8 mouse cellular contexts compared by ENCODE assay signal in the genomic region with DNA sequence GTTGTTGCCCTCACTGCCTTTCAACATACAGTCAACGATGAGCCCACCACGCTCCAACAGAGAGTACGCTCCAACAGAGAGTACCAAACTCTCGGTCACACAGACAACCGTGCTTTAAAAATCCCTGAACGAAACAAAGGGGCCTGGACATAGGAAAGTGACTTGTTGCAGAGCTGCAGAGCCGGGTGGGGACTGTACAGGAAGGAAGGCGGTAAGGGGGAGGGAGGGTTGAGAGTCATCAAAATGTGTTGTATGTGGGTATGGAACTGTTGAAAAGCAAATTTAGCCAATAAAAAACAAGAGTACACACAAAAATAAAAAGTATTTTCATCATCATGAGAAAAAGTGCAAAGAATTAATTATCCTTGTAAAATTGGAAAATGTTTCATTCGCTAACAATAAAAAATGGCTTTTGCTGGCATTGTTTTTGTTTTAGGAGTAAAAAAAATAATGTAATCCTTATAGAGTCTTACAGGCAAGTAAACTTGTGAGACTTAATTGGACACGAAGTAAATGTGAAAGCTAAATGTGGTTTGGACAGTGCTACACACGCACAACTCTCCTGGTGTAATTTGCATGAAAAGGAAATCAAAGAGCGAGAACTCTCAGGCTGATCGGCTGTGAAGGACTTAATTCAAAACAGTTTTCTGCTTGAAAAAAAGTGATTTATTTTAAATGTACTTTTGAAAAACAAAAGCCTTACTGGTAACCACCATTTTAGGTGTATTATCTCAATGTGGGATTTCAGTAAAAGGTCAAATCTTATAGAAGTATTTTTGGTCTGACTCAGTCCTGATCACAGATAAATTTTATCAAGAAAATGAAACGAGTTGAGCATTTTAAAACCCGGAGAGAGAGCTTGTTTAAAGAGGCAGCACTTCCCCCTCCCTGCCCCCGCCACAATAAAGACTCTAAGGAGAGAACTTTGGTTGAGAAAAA.
DNase-seq lines count a peak whose midpoint lies in the region; ATAC-seq lines count a peak whose summit lies in the region.

No protein-coding gene starts in this region.

- 28% methylated on average over 16 of the region's 16 CpGs for WGBS in forebrain, embryonic 10.5 days
- WGBS in forebrain, embryonic 15.5 days: 10% methylated on average over 16 of the region's 16 CpGs
- WGBS in embryonic facial prominence, embryonic 13.5 days: 23% methylated on average over 16 of the region's 16 CpGs

- H3K36me3 ChIP-seq in forebrain, embryonic 10.5 days (replicated peaks): no peaks in the 10 kb centered on the region
- H3K36me3 ChIP-seq in forebrain, embryonic 15.5 days: no peaks in the 10 kb centered on the region
- no peaks in the 10 kb centered on the region for H3K36me3 ChIP-seq in embryonic facial prominence, embryonic 13.5 days

- 0 out of 2 replicates have a peak, but pooled peaks cover 2% of the 10 kb centered on the region for H3K27me3 ChIP-seq in forebrain, embryonic 10.5 days (ENCODE audit: poor library complexity, severe bottlenecking)
- H3K27me3 ChIP-seq in forebrain, embryonic 15.5 days: no peaks in the 10 kb centered on the region
- no peaks in the 10 kb centered on the region for H3K27me3 ChIP-seq in embryonic facial prominence, embryonic 13.5 days

- H3K4me2 ChIP-seq in forebrain, embryonic 15.5 days (replicated peaks): no peak overlapping the region
- peak overlapping the region; percentile 38 for H3K4me2 ChIP-seq in embryonic facial prominence, embryonic 13.5 days

- no peaks in the 10 kb centered on the region for H3K9me3 ChIP-seq in forebrain, embryonic 10.5 days
- no peaks in the 10 kb centered on the region for H3K9me3 ChIP-seq in forebrain, embryonic 15.5 days
- H3K9me3 ChIP-seq in embryonic facial prominence, embryonic 13.5 days: peaks cover 6% of the 10 kb centered on the region; the same call in 1 of the 2 replicates

- no peak overlapping the region for H3K9ac ChIP-seq in forebrain, embryonic 15.5 days (replicated peaks)
- H3K9ac ChIP-seq in embryonic facial prominence, embryonic 13.5 days: no peak overlapping the region

- H3K27ac ChIP-seq in forebrain, embryonic 10.5 days: peak overlapping the region; percentile 65
- no peak overlapping the region for H3K27ac ChIP-seq in forebrain, embryonic 15.5 days (replicated peaks)
- peak overlapping the region; percentile 23; the same call in 1 of the 2 replicates for H3K27ac ChIP-seq in embryonic facial prominence, embryonic 13.5 days

- DNase-seq in forebrain, embryonic 10.5 days (ENCODE audit: extremely low spot score, low spot score): no peak
- DNase-seq in 416B (ENCODE audit: low read depth): peak; percentile 90
- peak; percentile 37 to 42 for DNase-seq in kidney, postnatal 36 days
- DNase-seq in ovary, postnatal 36 days (ENCODE audit: low spot score): no peak
- DNase-seq in ovary, postnatal 10 days (ENCODE audit: low spot score): no peak
- no peak for DNase-seq in frontal cortex, postnatal 10 days (ENCODE audit: low spot score in 2 of 2)

- H3K4me1 ChIP-seq in forebrain, embryonic 10.5 days: peaks cover 27% of the 10 kb centered on the region
- H3K4me1 ChIP-seq in forebrain, embryonic 15.5 days: peaks cover 11% of the 10 kb centered on the region
- H3K4me1 ChIP-seq in embryonic facial prominence, embryonic 13.5 days: peaks cover 11% of the 10 kb centered on the region

- no peak overlapping the region for H3K4me3 ChIP-seq in forebrain, embryonic 10.5 days
- no peak overlapping the region for H3K4me3 ChIP-seq in forebrain, embryonic 15.5 days
- no peak overlapping the region for H3K4me3 ChIP-seq in embryonic facial prominence, embryonic 13.5 days

- ATAC-seq in forebrain, embryonic 15.5 days (replicated peaks): no peak
- no peak for ATAC-seq in embryonic facial prominence, embryonic 13.5 days (ENCODE audit: insufficient number of reproducible peaks, insufficient read depth, low FRiP score, low TSS enrichment, low read depth)

Comparison
In these comparisons a context has a peak if more than half of its experiments do, and no peak if none do; other contexts are left out.
1. DNase-seq: peak in 416B (single experiment) and kidney, postnatal 36 days (2 of 2); none in forebrain, embryonic 10.5 days (single experiment), ovary, postnatal 36 days (single experiment), ovary, postnatal 10 days (single experiment) and frontal cortex, postnatal 10 days (0 of 2).